Mouse (Mus musculus) heart, adult 8-10 months (tissue): ENCODE data around the gene Stat5b. TPM values are rescaled to one million over a fixed set of nuclear protein-coding genes. Genes with fewer than 3 reads are reported as not detected.

Source experiments
- DNase-seq: peaks from one replicate; pipeline ENCODE4 v3.0.0; 2022; ENCODE audit warnings: low spot score
- total RNA-seq, 4 experiments: library from RNA; stranded (reverse); gene quantifications; 2 replicates each; pipeline ENCODE4 v1.2.4; 2022

Stat5b gene
- total RNA-seq, 4 experiments from 2014 or later = 57.2 to 64.8 (median 62.7) TPM

DNA sequence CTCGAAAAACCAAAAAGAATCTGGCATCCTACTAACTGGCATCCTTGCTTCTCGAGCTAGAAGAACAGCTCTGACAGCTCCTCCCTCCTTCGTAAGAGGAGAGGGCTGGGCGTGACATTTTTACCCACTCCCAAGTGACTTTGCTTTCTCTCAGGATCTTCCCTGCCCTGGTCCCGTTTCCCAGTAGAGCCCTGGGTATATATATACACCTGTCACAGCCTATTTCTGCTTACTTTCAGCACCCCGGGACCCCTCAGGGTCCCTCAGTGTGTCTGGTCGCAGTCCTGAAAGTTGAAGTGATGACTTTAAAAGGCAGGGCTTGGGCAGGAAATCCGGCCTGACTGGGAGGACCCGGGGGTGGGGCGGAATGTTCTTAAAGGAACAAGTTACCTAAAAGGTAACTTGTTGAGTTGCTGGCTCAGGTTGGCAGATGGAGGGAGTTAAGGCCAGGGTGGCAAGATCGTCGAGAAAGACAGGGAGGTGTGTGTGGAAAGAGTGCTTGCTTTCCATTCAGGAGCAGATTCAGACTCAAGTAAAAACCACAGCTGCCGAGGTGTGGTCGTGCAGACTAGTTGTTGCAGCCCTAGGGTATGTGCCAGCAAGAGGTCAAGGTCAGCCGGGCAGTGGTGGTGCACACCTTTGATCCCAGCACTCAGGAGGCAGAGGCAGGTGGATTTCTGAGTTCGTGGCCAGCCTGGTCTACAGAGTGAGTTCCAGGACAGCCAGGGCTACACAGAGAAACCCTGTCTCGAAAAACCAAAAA, 79.7 kb downstream of the Stat5b start, which contains the start of gene Ghdc:
Ghdc (minus strand) TSS at position 312 of the 763 bp plus-strand sequence.
- peak; percentile 93 for DNase-seq

- no peak for DNase-seq
Measured at GRCm38 (mm10) chr11:100769980-100770379, 80.5 kb downstream of the Stat5b start.

GRCm38 (mm10) chr11:100767871-100768270, 82.7 kb downstream of the Stat5b start:
- no peak for DNase-seq

- no peak for DNase-seq
Measured at GRCm38 (mm10) chr11:100766726-100767125, 83.8 kb downstream of the Stat5b start.

GRCm38 (mm10) chr11:100762831-100763230, 87.7 kb downstream of the Stat5b start, which contains the start of gene Hcrt:
Hcrt (minus strand) TSS chr11:100762931.
- no peak for DNase-seq

DNA sequence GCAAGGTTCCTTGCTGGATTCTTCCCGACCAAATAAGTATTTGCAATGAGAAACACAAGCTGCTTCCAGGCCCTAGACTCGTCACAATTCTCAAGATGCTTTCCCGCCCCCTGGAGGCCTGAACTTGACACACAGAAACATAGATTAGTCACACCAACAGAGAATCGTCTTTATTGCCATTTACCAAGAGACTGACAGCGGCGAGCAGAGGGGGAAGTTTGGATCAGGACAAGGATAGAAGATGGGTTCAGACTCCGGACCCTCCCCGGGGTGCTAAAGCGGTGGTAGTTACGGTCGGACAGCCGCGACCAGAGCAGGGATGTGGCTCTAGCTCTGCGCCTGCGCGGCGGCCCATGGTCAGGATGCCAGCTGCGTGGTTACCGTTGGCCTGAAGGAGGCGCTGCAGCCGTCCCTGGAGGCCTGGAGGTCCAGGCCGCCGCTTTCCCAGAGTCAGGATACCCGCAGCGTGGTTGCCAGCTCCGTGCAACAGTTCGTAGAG, 88.9 kb downstream of the Stat5b start:
- DNase-seq = peak; percentile 89

DNA sequence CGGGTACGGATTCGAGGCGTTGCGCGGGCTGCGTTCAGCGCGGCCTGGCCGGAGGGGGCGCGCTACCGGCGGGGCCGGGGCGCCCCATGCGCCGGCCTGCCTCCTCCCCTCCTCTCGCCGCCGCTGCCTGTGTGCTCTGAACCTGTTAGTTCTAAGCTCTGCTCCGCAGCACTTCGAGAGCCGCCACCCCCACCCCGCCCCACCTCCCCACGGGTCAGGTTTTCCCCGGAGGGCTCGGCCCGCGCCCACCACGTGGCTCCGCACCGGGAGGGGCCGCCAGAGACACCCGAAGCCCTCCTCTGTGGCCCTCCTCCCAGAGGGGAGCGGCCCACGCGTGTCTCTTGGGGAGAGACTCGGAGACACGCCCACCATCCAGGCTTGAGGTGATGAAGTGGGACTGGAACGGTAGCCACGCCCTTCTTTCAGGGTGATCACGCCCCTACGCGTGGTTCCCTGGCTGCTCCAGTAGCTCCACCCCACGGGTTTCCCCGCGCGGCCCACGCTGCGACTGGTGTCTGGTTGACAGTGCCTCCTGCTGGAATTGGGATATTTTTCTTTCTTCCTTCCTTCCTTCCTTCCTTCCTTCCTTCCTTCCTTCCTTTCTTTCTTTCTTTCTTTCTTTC, 90.8 kb downstream of the Stat5b start, which contains the start of gene Kcnh4:
Kcnh4 (minus strand) TSS at position 332 of the 623 bp plus-strand sequence.
- DNase-seq = no peak

GRCm38 (mm10) chr11:100758707-100759610, 91.6 kb downstream of the Stat5b start:
- DNase-seq = no peak

DNA sequence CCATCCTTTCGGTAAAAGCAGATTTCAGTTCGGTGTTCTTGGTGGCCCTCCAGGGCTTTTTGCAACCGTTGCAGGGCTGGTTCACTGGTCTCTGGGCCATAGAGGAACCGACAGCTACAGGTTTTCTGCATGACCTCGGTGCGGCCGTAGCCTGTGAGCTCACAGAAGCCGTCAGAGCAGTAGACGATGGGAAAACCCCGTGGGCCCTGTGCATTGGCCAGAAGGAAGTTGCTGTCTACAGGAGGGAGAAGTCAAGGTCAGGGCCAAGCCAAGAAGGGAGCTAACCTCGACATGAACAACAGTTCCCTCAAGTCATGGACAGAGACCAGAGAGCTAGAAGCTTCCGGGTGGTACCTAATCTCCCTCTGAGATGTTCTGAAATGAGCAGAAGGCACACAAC, 93.0 kb downstream of the Stat5b start:
- no peak for DNase-seq

DNA sequence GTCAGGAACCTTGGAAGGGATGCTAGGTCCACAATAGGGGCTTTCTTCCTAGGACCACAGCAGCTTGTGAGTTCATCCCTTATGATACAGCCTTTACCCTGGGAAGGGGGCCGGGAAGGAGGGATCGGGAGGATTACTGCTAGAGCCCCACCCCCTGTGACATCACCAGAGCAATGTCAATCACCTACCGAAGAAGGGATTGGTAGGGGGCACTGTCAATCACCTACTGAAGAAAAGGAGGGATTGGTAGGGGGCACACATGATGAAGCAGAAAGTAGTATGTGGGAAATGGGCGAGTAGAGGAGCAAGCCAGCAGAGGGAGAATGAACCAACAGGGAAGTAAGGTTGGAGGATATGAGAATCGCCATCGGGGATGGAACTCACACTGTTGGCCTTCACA, 94.0 kb downstream of the Stat5b start:
- no peak for DNase-seq

DNA sequence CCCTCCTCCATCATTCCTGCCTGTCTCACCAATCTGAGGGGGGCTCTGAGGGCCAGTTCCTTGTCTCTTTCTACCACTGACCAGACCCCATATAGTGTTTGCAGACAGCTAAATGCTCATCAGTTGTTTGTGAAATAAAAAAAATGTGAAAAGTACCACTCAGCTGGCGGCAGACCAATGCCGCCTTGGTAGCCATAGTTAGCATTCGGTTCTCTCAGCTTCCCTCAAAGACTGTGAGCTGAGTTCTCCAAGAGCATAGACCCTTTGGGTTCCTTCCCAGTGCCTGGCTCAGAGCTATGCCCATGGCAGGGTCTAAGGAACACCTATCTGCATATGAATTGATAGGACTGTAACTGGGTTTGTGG, 95.8 kb downstream of the Stat5b start:
- DNase-seq = no peak

DNA sequence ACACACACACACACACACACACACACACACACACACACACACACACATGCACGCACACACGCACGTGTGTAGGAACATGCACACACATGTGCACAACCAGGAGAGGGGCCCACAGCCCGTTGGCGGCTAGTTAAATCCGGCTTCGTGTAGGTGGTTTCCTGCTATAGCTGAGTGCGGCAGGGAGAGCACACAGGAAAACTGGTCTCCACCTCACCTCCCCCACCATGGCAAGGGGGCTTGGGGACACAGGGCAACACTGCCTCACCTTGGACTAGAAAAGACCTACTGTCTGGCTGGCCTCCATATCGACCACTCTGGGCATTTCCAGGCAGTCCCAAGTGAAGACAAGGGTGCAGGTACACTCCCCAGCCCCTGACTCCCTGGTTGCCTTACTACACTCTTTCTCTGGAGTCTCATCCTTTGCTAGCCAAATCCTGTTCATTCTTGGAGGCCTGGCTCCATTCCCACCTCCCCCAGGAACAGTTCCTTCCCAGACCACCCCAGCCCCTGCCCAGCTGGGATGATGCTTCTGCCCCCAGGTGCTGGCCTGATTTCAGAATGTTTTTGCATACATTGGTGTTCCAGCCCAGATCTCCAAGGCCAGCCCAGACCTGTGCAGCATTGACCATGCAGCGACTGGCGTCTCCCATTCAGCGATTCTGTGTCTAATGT, 96.4 kb downstream of the Stat5b start:
- DNase-seq = no peak

GRCm38 (mm10) chr11:100752294-100752693, 98.2 kb downstream of the Stat5b start:
- DNase-seq = no peak

- no peak for DNase-seq
Measured at GRCm38 (mm10) chr11:100750127-100750526, 100.4 kb downstream of the Stat5b start.

GRCm38 (mm10) chr11:100749469-100749868, 101.1 kb downstream of the Stat5b start:
- DNase-seq = no peak

- no peak for DNase-seq
Measured at GRCm38 (mm10) chr11:100748620-100749019, 101.9 kb downstream of the Stat5b start.

- DNase-seq = no peak
Measured at GRCm38 (mm10) chr11:100747114-100747513, 103.4 kb downstream of the Stat5b start.

DNA sequence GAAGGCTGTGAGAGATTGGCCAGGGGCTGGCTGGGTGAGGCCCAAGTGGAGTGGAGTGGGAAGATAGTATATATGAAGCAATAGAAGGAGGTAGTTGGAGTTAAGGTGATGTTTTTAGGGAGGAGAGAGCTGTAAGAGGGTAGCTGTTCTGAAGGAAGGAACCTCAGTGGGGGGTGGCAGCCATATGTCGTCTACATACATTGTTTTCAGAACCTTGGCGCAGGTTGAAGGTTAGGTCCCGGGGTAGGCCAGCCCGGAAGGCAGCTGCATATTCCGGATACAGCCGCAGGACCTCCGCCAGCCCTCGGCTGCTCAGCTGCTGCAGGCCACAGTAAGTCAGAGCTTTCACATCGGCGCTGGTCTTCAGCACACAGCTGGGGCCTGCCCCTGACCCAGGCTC, 104.0 kb downstream of the Stat5b start:
- DNase-seq = no peak

DNA sequence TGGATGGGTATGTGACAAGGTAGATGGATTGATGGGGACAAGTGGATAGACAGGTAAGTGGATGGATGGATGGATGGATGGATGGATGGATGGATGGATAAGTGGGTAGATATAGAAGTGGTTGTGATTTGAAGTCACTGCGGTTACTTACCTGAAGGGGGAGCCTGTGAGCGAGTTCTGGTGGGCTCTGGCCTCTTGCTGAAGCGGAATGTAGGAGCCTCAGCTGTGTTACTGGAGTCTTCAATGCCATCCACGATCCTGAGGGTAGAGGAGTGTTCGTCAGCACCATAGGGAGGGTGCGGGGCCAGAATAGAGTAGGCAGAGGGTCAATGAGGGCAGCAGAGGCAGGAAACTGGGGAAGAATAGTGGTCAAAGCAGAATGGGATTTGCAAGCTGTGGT, 105.4 kb downstream of the Stat5b start:
- no peak for DNase-seq

GRCm38 (mm10) chr11:100741348-100741747, 109.2 kb downstream of the Stat5b start:
- peak; percentile 45 for DNase-seq

DNA sequence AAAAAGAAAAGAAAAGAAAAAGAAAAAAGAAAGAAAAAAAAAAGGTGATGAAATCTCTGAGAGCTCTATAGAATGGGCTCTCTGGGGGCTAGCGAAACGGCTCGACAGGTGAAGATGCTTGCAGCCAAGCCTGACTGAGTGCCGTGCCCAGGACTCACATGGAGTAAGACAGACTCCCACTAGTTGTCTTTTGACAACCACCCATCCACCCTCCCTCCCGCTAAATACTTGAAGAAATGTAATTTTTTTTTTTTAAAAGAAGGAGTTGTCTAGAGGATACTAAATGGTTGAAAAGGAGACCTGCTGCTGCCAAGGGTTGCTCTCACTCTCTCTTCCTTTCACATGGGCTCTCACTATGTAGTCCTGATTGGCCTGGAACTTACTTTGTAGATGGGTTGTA, 111.8 kb downstream of the Stat5b start:
- no peak for DNase-seq
